Mouse (Mus musculus) ovary, postnatal 14 days (tissue): Measurements from ENCODE around the gene Lhb.
A peak's percentile ranks its signal among the peaks of the same experiment; 100 is the strongest.

Source experiments
- DNase-seq: peaks from one replicate; pipeline ENCODE4 v3.0.0; 2022; ENCODE audit warnings: low spot score

The Lhb gene

DNA sequence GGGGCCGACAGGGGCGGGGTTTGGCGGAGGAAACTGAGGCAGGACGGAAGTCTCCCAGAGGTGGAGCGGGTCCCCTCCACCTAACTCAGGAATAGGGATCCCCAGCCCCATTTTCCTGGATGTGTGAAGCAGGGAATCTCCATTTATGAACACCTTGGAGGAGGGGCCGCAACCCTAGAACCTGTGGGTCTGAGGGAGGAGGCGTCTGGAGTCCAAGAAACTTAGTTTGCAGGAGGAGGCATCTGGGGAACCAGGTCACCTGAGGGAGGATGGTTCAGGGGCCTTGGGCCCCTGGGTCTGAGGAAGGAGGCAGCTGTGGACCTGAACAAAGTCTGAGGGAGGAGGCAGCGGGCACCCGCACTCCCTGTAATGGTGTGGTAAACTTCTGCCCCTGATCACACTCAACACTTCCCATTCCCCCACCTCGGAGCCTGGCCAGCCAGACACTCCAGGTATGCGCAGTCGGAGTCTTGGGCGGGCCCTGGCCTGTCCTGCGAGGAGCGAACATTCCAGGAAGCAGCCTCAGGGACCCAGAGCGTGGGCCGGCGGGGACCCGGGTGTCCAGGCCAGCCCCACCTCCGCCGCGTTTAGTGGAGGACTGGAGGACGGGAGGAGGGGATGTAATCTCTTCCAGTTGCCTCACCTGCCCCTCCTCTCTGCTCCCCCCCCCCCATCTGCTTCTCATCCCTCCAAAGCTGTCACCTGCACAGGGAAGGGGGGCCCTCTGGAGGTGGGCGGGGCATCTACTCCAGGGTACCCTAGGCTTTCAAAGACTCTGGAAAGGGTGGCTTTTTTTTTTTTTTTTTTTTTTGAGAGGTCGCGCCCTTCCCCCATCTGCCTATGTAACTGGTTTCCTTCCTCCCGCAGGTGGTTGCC, 6.5 kb upstream of the Lhb start:
- DNase-seq, result no peak

DNA sequence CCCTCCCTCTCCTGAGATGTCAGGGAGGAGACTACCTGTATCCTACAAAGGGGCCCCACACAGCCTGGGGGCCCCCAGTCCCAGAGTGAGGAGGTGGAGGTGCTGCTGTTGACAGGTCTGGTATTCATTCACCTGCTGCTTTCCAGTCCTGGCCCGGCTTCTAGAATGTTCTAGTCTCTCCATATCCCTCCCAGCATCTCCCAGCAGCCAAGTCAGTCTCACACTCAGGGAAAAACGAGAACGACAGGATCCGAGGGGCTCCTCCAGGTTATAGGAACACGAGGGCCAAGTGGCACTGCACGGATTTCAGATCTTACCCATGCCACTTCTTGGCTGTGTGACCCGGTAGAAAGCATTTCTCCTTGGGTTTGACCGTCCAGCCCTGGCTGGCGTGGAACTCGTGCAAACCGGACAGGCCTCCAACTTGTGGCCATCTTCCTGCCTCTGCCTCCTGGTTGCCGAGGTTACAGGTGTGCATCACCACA, 5.8 kb upstream of the Lhb start:
- no peak for DNase-seq

- no peak for DNase-seq
Measured at GRCm38 (mm10) chr7:45415636-45416035, 5.0 kb upstream of the Lhb start.

GRCm38 (mm10) chr7:45417962-45418492, 2.6 kb upstream of the Lhb start:
- DNase-seq, result no peak

DNA sequence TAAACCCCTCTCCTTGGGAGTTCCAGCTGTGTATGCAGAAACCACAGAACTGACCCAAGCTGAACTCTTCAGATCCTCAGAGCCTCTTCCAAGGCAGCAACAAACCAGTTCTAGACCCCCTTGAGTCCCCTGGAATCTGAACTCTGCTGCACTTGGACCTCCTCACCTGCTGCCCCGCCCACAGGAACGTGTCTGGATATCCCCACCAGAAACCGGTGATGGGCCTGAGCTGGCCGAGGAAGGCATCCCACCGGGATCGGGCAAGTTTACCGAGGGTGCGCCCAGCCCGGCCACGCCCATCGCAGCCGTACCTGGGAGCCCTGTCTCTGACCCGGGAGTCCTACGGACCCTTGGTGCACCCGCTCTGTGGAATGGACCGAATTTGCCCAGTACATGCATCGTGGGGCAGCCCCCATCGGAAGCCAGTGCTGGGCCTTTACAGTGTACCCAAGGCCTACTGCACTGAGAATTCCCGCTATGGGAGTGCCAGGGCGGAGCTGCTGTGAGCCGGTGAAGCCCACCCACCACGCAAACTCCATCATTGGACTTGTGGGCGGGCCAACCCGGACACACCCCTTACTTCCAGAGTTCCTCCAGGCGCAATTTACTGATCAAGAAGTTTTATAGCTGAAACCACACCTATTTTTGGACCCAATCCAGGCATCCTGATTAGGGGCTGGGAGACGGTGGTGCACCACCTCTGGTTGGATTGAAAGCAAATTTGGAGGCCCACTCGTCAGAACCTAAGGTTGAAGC, 583 bp upstream of the Lhb start:
- no peak for DNase-seq

DNA sequence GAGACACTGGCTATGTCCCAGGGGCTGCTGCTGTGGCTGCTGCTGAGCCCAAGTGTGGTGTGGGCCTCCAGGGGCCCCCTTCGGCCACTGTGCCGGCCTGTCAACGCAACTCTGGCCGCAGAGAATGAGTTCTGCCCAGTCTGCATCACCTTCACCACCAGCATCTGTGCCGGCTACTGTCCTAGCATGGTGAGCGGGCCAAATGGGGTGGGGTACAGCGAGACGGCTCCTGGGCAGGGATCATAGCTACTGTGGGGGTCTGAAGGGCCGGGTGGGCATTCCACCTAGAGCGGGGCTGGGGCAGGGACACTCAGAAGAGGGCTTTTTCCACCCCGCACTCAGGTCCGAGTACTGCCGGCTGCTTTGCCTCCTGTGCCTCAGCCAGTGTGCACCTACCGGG, 574 bp downstream of the Lhb start:
- no peak for DNase-seq

GRCm38 (mm10) chr7:45426556-45426955, 5.9 kb downstream of the Lhb start:
- DNase-seq, result no peak

DNA sequence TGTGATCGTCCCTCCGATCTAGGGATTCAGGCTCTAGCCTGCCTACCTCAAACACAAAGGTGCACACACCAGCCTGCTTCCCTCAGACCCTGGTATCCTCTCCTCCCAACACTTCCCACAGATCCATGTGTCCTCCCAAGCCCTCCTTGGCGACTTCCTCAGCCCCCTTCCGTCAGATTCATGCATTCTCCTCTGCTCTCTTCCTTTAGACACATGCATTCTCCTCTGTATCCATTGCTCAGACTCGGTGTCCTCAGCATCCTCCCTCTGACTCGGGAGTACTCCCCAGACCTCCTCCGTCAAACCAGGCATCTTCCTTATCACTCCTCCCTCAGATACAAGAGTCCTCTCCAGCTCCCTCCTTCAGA, 13.2 kb downstream of the Lhb start:
- no peak for DNase-seq

DNA sequence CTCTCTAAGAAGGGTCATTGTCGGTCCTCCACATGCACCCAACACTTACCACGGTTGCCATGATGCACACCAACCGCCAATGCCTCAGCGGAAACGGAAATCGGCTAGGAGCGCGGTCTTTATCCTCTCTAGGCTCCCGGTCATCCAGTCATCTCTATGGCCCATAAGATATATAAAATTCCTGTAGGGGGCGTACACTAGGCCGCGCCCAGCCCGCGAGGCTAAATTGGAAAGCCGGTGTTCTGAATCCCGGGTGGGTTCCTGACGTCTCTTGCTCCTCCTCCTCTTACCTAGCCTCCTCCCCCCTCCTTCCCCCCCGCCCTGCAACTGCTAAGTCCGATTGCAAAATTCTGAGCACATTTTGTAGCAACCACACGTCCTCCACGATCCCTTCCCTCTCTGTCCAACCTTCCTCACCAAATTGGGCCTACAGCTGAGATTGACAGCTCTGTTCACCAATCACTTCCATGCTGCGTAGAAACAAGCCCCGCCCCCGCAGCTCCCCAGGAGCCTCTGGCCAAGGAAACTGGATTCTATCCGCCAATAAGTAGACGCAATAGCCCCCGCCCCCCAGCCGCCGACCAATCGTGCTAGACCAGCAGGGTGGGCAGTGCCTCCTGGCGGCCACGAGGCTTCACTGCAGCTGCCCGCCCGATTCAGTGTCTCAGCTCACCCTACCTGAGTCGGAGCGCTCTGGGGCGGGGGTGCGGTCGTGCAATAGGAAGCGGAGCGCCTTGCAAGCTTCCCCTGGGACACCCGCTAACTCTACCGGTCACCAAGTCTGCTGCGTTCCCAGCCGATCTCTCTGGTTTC, 13.8 kb downstream of the Lhb start, which contains the start of gene Gys1:
Gys1 (plus strand) TSS at position 642 of the 813 bp plus-strand sequence.
- peak; percentile 100 for DNase-seq

GRCm38 (mm10) chr7:45435038-45435437, 14.4 kb downstream of the Lhb start:
- no peak for DNase-seq

GRCm38 (mm10) chr7:45436444-45436843, 15.8 kb downstream of the Lhb start:
- DNase-seq, result no peak

DNA sequence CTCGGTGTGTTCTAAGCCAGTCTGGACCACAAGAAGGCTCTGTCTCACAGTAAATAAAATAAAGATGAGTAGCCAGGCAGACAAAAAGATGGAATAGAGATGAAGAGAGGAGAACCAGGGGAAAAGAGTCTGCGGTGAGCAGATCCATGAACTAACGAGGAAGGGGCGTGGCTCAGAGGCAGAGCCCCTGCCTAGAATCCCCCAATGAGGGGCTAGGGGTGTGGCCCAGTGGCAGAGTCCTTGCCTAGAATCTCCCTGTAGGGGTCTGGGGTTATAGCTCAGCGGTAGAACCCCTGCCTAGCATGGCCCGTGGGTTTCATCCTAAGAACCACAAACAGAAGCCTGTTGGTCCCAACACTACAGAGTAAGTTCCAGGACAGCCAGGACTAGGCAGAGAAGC, 16.4 kb downstream of the Lhb start:
- no peak for DNase-seq

- DNase-seq, result no peak
Measured at GRCm38 (mm10) chr7:45437521-45438276, 17.1 kb downstream of the Lhb start, which contains the start of gene Ruvbl2. Gene Ruvbl2, minus strand, starts transcription at chr7:45438096.

- no peak for DNase-seq
Measured at GRCm38 (mm10) chr7:45443526-45444420, 23.2 kb downstream of the Lhb start.

DNA sequence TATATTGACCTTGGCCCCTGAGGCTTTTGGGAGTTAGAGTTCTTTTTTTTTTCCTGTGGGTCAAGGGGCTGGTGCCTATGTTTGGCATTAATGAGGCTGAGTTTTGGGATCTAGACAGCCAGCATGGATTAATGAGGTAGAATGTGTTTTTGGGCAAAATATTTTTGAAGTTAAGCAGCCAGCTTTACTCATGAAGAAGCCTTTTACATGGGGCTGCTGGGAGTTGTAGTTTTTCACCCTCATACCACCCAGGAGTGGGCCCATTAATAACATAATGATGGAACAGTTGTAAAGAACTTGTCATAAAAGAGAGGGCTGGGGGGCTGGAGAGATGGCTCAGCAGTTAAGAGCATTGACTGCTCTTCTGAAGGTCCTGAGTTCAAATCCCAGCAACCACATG, 26.0 kb downstream of the Lhb start:
- no peak for DNase-seq

DNA sequence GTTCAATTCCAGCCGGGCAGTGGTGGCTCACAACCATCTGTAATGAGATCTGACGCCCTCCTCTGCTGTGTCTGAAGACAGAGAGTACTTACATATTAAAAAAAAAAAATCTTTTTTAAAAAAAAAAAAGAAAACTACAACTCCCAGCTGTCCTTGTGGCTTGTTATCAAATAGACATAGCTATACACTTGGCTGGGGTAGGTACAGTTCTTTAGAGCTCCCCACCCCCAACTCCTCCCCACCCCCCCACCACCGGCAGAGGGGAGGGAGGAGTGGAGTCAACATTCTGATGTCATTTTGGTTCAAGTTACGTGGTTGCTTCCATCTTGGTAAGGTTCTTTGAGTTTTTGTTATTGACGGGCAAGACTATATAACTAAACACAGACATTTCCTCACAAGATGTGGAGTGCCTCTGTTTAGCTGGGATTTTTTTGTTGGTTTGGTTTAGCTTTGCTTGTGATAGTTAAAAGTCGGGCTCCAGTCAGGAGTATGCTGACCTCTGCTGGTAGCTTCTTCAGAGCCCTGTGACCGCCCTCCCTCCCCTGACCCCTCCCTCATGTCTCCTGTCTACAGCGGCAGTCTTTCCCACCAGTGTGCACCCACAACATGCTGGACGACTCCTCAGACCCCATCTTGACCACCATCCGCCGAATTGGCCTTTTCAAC, 26.8 kb downstream of the Lhb start:
- DNase-seq, result no peak

- DNase-seq, result no peak
Measured at GRCm38 (mm10) chr7:45449974-45450373, 29.4 kb downstream of the Lhb start.

DNA sequence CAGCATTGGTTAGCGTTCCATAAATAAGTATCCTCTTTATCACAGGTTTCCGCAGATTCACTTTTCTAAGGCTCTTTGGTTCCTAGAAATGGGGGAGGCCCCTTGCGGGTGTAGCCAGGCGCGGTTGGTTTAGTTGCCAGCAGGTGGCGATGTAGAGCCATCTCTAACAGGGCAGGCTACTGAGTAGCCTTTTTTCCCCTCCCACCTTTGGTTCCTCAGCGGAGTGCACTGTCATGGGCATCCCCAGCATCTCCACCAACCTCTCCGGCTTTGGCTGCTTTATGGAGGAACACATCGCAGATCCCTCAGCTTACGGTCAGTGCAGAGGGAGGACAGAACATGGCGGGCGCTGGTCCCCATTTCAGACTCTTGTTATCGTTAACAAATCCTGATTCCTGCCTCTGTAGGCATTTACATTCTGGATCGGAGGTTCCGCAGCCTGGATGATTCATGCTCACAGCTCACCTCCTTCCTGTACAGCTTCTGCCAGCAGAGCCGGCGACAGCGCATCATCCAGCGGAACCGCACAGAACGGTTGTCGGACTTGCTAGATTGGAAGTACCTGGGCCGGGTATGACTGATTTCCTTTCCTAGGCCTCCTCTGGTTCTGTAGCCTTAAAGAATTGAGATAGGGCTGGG, 30.8 kb downstream of the Lhb start:
- peak; percentile 80 for DNase-seq

- no peak for DNase-seq
Measured at GRCm38 (mm10) chr7:45454971-45455370, 34.4 kb downstream of the Lhb start.
